Mouse (Mus musculus) hematopoietic stem cell, adult 5-6 weeks (primary cell): ENCODE measurements around the gene Tsc1. TPM values are rescaled to one million over a fixed set of nuclear protein-coding genes. Genes with fewer than 3 reads are reported as not detected.

ENCODE experiments used
- ATAC-seq, 2 experiments: fragments of 125-278 bp in 1 of 2; replicated peaks in 1 of 2; 2 replicates each; pipeline ENCODE4 v1.8.0; 2016 to 2017; ENCODE audit warnings: inconsistent platforms in 2 of 2, mild to moderate bottlenecking in 2 of 2, moderate number of reproducible peaks in 2 of 2, low read depth in 1 of 2, moderate TSS enrichment in 1 of 2; ENCODE audit not compliant: low FRiP score in 2 of 2, poor library complexity in 2 of 2, severe bottlenecking in 2 of 2, insufficient read depth in 1 of 2, low TSS enrichment in 1 of 2
- total RNA-seq: library from RNA; stranded (forward); fragments of 172-1452, 232-1000 nt; gene quantifications from 2 replicates; pipeline ENCODE4 v1.2.3, GENCODE M21; 2017

The Tsc1 gene
- total RNA-seq, 1 experiment from 2014 or later = 22.8 TPM

DNA sequence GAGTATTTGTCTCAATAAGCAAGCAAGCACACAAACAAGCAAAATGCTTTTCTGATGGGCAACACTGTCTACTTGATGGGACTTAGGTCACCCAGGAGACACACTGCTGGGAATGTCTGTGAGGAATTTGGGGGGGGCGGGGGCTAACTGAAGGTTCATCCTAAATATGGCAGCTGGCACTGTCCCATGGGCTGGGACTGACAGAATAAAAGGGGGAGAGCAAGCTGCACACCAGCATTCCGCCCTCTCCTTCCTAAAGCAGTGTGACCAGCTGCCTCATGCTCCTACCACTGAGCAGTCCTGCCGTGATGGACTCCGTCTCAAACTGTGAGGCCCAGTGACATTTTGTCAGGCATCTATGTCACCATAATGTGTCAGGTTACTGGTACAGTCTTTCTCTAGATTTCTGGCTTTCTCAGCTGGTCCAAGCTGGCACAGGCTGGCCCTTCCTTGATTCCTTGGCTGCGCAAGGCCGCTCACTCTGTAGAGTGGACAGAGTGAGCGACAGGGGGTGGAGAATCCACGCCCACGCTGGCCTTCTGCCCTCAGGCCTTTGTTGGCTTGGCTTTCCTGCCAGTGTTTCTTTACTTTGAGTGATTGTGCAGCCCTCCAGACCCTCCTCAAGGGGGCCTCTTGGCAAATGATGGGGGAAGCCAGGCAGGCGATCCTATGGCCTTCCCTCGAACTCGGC is 30.2 kb upstream of the Tsc1 start:
- ATAC-seq = no peak

DNA sequence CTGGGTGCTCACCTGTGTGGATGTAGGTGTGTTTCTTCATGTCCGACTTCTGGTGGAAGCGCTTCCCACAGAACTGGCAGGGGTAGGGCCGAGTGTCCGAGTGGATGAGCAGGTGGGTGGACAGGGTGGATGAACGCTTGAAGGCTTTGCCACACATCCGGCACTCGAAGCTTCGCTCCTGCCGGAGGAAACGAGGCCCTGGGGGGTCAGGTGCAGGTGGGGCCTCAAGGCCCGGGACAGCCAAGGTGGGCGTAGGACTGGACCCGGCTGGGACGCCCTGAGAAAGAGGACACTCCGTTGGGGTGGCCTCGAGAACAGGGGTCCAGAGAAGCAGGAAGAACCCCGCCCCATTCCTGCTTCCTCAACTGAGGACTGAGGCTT is 29.6 kb upstream of the Tsc1 start:
- no peak for ATAC-seq

DNA sequence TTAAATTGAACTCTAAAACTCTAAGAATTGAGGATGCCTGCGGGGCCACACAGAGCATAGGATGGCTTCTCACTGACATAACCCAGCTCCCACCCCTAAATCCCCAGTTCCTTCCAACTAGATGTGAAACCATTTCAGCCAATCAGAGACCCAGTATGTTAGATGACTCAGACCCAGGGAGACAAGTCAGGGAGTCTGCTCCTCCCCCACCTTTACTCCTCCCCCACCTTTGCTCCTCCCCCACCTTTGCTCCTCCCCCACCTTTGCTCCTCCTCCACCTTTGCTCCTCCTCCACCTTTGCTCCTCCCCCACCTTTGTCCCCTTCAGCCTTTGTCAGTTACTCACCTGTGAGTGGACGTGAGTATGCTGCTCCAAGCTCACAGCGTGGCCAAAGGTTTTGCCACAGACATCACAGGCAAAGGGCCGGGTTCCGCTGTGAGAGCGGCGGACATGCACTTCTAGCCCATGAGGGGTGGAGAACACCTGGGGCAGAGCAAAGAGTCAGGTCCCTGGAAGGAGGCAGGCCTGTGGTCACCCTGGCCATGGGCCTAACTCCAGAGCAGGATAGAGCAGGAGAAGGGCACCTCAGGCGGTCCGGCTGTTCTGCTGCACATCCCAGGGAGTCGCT is 28.5 kb upstream of the Tsc1 start:
- no peak for ATAC-seq

DNA sequence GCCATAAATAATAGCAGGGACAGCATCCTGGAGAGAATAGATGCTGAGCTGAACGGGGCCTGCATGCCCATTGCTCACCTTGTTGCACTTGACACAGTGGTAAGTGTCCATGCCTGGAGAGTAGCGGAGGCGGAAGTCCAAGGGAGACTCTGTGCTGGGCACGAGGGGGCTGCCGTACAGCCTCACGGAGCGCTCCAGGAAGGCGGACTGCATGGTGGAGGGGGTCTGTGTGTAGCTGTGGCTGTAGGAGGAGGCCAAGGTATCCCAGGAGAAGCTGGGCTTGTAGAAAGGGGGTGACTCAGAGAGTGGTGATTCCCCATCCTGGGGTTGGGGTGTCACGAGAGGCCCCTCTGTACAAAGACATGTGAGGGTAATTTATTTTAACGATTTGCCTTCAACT is 27.4 kb upstream of the Tsc1 start:
- ATAC-seq = no peak

DNA sequence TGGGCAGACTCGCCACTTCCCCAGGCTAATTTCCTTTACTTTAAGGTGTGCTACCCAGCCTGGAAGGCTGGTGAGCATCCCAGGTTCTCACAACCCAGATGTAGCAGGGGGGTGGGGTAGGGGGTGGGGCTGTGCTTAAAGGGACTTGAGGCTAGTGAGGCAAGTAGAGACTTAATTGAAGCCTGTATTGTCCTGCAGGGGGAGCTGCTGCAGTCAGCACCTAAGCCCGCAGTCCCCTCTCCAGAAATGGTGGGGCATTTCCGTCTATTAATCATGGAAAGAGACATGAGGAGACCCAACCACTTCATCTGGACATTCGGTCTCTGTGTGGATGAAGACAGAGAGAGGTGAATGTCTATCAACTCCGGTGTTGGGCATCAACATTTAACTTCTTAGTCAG is 24.7 kb upstream of the Tsc1 start:
- ATAC-seq = no peak

DNA sequence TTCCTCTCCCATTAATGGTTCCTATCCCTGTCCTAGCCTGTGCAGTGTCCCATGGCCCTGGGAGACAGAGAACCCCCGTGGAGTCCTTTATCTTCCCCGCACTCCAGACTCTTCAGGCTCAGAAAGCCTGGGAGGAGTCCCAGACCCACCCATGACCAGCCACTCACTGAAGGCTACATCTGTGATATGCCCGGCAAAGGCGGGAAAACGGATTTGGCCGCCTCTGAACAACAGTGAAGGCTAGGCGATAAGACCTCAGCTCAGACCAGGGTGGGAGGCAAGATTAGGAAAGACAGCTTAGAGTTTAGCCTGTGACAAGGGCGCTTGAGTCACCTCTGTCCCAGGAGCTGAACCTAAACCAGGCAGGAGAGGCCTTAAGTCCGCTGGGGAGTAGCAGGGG is 24.2 kb upstream of the Tsc1 start:
- no peak for ATAC-seq

DNA sequence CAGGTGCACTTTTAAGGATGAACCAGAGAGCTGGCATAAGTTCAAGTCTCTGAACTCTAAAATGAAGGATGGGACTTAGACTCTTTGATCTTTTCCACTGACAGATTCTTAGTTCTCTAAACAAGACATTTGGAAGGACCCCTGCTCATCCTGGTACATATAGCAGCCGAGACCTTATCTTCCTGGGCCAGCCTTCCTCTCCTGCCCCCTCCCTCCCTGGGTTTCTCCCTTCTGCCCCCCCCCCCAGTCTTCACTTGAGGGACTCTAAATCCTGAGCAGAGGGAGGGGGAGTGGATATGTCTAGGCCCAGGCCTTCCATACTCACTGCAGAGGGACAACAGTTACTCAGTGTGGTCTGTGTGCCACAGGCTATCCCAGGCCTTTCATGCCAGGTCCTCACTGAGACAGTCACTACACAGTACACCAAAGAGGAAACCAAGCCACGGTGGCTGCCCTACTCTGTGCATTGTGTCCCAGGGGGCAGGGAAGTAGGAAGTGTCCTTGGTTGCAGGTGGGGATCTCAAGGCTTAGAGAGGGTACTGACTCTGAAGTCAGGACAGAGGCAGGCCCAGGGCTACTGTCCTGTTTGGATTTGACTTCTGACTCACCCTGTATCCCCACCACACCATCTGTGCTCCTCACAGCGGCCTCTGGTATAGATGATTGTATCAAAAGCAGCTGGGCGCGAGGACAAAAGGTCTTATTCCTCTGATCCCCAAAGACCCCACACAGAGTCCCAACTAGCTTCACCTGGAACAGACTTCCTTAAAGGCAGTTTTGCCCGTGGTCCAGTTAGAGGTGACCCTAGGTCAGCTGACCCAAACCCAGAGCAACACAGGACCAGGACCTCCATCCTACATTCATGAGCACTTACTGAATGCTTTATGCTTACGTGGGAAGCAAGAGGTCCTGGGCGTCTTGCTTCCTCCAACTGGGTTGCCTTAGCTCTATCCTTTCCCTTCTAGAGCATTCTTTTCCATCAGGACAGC is 23.2 kb upstream of the Tsc1 start:
- no peak for ATAC-seq

DNA sequence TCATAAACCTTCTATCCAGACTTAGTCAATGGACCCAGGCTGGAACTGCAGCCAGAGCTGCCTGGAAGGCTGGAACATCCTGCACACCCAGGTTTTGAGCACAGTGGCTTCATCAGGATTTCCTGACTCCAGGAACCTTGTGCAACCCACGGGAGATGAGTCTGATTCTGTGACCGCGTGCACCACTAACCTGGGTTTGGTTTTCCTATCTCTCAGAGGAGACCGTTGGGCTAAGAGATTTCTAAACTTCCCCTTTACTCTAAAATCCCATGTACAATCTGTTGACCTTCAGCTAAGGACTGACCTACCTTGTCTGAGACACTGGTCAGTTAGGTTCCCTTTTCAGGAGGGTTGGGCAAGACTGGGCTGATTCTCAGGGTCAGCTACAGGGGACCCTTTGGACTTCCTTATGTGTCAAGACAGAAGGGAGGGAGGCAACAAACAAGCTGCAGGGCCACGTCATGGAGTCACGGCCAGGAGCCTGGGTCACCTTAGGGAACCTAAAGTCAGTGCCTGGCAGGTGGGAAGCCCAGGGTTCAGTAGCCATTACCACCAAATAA is 22.2 kb upstream of the Tsc1 start:
- 0 out of 4 replicates have a peak, but pooled peaks of 1 of the 2 experiments have one; percentile 11 for ATAC-seq

DNA sequence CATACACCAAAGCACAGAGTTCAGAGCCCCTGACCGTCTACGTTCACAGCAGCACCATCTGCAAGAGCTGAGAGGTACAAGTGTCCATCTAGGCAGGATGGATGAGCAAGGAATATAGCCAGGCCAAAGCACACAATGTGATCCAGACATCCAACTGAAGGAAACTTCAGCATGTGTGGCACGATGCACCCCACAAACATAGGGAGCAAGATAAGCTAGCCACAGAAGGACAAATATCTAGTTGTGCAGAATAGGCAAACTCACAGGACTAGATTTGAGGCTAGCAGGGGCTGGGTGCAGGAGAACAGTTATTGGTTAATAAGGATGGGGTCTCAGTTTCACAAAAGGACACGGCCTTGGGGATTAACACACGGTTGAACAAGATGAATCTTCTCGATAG is 21.7 kb upstream of the Tsc1 start:
- ATAC-seq = no peak

DNA sequence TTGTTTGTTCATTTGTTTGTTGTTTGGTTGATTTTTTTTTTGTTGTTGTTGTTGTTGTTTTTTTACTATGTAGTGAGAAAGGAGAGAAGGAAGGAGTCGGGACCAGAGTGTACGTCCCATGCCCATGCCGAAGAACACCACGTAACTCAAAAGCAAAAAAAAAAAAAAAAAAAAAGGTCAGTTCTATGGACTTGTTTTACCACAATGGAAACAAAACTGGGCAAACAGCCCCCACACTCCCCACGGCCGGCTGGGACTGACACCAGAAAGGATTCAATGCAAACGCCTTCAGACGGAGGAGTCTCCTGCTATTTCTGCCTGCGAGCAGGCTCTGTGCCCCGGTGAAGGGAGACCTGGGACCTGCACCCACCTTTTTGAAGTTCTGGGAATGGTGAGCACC is 20.5 kb upstream of the Tsc1 start:
- no peak for ATAC-seq

DNA sequence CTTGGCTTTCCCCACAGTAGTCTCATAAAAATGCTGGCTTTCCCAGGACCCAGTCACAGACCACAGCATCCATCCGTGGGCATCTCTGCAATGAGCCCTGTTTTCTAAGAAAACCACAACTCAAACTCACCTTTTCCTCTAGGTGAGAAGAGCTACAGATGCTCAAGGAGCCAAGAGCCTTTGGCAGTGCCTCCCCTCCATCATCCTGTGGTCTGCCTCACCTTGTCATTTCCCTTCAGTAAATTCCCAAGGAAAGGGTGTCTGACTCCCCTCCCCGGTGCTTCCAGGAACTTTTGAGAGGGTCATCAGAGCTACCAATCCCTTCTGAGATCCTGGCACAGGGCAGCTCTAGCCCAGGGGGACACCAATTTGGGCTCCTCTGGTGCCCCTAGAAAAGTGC is 19.9 kb upstream of the Tsc1 start:
- ATAC-seq = no peak

DNA sequence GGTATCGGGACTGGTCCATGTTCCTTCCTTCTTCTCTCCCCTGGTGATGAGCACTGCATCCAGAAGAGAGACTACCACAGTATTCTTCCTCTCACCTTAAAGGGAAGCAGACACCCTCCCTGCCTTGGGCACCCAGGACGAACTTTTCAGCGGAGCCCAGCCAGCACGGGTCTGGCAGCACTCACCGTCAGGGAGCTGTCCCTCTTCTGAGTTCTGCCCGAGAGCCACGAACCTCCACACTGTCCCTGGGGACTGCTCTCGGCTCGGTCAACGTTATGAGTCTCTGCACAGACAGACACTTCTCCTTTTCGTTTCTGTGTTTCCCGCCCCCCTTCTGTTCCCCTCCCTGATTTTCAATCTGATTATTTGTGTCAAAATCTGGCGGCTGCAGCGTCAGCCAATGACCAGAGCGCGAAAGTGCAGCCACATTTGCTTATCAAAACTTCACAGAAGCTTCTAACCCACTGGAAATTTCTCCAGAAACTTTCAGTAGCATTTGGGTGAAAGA is 19.3 kb upstream of the Tsc1 start, which contains the start of gene Gfi1b:
Gene Gfi1b (minus strand): TSS at position 319 of the 508 bp plus-strand sequence.
- ATAC-seq = peak; percentile 73 to 75

DNA sequence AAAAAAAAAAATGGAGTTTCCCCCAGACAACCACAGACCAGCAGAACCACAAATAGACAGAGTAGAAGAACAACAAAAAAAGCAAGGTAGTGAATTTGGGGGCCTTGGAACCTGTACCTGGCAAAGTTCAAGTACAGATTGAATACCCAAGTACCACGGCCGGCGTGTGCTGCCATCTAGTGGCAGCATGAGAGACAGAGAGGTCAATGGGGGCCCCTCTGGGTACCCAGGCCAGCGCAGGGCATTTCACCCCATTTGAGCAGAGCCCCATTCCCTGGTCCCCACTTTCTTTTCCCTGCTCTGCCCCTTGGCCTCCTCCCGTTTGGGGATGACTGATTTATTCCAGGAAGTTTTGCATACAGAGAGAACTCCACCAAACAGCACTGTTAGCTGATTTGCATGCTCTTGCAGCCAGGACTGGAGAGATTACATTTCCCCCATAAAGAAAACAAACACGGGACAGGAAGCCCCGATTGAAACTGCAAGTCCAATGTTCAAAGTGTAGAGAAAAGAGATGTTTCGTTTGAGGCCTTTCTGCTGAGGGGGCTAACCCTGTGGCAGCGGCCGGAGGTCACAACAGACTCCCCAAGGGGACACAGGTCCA is 18.4 kb upstream of the Tsc1 start:
- peak; percentile 50 to 55; a peak in 2 of 4 replicates for ATAC-seq

DNA sequence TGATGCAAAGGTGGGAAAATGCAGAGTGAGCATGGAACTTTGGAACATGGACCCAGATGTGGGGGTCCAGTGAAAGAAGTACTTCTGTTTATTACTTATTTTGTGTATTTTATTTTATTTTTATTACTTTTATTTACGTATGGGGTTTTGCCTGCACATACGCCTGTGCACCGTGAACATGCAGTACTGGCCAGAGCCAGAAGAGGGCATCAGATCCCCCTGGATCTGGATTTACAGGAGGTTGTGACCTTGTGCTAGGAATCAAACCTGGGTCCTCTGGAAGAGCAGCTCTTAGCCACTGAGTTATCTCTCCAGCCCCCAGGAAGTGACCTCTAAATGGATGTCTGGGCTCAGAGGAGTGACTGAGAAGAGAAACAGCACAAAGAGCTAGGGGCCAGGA is 16.2 kb upstream of the Tsc1 start:
- no peak for ATAC-seq

DNA sequence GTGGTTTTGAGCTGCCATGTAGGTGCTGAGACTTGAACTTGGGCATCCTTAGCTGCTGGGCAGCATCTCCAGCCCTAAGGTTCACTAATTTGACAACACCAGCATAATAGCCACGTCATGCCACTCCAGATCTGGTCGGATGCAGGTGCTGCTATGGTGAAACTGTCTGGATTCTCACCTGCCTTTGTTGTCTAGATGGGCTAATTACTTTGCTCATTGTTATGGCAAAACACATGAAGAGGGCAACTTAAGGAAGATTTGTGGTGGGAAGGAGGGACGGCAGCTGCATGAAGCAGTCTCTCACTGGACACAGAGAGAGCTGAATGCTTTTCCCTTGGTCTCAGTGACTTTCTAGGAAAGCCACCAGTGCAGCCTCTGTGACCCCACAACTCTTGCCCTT is 15.0 kb upstream of the Tsc1 start:
- no peak for ATAC-seq

DNA sequence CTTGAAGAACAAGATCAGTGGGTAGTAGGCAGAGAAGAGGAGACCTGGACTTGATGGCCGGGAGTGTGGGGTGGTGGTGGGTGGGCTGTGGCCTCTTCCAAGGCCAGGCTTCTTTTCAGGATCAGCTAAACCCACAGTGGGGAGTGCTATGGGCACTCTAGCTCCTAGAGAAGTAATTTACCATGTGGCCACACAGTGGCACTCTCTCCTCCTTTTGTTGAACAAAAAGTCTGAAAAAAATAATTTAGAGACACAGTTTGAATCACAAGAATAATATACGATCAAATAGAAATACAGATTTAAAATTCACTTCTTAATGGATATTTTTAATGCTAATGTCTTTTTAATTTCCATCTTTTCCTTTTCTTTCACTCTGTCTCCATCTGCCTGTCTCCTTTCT is 13.0 kb upstream of the Tsc1 start:
- ATAC-seq = no peak

DNA sequence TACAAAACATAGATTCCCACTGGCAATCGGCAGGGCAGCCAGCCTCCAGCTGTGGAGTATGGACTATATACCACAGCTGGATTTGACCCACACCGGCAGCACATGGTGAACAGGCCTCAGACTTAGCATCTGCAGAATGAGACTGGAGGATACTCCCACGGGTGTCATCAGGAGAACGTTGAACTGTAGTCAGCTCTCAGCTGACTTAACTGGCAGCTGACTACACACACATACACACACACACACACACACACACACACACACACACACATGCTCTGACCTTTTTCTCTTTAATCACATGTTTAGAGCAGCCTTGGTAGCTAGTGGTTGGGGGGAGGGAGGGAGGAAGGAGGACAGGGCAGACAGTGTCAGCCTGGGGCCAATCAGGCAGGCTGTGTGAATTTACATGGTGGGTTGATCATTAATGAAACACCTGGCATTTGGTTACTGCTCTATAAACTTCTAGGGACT is 11.1 kb upstream of the Tsc1 start:
- no peak for ATAC-seq
